Mouse (Mus musculus) telencephalon, adult 2 months (tissue): ENCODE results near the gene 4930518I15Rik.
"Not testable (repeated sequence)": the region's sequence is repeated elsewhere in the genome, so short reads cannot be mapped to it uniquely, and the experiment has no call there.

Experiments
- DNase-seq: peaks from one replicate; pipeline ENCODE4 v3.0.0-alpha.2; 2011; ENCODE audit warnings: low read depth, low spot score

The 4930518I15Rik gene

GRCm38 (mm10) chr2:156877726-156878125 lies 20.0 kb upstream of the 4930518I15Rik start:
- DNase-seq = no peak

- DNase-seq = no peak
Observed at GRCm38 (mm10) chr2:156874760-156875510, 17.2 kb upstream of the 4930518I15Rik start.

GRCm38 (mm10) chr2:156874047-156874759 lies 16.5 kb upstream of the 4930518I15Rik start:
- DNase-seq = no peak

- no peak for DNase-seq
Observed at GRCm38 (mm10) chr2:156873629-156874028, 15.9 kb upstream of the 4930518I15Rik start.

- no peak for DNase-seq
Observed at GRCm38 (mm10) chr2:156870519-156870918, 12.8 kb upstream of the 4930518I15Rik start.

GRCm38 (mm10) chr2:156869554-156869953 lies 11.8 kb upstream of the 4930518I15Rik start:
- no peak for DNase-seq

DNA sequence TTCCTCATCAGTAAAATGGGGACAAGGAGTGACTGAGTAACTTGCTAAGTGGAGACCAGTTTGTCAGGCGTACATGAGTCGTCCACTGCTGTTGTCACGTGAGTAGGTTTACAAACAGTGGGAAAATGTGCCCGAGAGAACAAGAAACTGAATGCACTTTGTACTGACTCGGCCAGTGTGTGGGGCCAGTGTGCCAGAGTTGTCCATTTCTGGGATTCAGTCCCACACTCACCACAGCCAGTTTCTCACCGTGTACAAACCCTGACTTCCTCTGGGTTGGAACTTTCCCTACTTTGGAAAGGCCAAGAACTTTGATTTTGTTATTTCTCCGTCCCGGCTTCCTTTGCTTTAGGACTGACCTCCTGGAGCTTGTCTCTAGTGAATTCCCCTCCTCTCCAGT lies 11.2 kb upstream of the 4930518I15Rik start:
- DNase-seq = no peak

DNA sequence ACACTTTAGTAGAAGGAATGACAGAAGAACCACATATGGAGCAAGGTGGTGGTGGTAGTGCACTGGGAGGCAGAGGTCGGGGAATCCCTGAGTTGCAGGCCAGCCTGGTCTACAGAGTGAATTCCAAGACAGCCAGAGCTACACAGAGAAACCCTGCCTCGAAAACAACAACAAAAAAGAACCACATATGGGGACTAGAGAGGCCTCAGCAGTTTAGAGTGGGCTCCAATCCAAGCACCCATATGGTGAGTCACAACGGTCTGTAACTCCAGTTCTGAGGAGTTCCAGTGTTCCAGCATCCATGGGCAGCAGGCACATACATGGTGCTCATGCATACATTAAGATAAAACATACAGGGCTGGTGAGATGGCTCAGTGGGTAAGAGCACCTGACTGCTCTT lies 6.7 kb upstream of the 4930518I15Rik start:
- DNase-seq = no peak

DNA sequence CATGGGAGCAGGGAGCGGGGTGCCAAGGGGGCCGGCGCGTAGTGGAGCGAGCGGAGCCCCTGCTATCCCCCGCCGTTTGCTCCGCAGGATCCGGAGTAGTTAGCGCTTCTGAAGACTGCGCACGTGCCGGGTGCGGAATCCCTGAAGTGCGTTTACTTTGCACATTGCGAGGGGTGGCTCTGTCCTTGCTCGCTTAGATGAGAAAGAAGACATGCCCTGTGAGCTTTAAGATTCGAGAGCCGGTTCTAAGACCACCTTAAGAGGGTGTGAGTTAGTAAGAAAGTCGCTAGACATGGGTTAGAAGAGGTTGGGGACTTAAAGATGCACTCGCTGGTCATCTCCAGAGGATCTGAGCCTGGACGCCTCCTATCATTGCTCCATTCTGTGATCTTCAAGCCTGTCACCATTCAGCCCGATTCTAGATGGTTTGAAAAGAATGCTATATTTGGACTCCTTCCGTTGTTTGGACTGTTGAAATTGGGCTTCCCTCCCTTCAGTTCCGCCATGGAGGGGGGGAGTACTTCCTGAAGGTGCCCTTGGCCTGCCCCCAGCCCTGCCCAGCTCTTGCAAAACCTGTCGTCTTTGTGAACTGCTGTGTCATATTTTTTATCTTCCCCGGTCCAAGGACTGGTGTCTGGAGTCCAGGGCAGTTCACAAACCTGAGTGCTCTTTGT lies 5.9 kb upstream of the 4930518I15Rik start:
- DNase-seq = no peak

DNA sequence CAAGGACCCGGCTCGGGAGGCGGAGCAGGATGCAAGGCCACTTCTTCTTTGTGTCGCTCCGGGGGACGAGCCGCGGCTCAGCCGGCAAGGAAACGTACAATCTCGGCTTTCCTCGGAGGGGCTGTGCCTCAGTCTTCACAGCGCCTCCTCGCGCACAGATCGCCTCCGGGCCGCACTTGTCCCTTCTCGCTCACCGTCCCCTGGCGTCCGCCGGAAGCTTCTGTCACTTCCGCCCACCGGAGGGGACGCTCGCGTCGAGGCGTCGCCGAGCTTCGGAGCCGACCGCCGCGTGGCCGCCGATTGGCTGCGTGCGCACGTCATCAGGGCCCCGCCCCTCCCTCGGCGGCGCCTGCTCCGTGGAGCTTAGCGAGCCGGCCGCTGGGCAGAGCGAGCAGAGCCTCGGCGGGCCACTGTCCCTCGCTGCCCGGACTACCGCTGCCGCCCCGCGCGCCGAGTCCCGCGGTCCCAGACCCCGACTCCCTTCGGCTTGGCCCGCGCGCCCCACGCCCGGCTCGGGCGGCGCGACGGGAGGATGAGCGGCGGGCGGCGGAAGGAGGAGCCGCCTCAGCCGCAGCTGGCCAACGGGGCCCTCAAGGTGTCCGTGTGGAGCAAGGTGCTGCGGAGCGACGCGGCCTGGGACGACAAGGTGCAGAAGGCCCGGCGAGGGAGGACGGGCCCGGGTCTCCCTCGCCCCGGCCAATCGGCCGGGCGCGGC lies 5.2 kb upstream of the 4930518I15Rik start, which contains the start of gene Rab5if:
Gene Rab5if (plus strand): TSS at position 357 of the 715 bp plus-strand sequence.
- peak; percentile 95 for DNase-seq

GRCm38 (mm10) chr2:156862041-156862717 lies 4.4 kb upstream of the 4930518I15Rik start:
- DNase-seq = no peak

DNA sequence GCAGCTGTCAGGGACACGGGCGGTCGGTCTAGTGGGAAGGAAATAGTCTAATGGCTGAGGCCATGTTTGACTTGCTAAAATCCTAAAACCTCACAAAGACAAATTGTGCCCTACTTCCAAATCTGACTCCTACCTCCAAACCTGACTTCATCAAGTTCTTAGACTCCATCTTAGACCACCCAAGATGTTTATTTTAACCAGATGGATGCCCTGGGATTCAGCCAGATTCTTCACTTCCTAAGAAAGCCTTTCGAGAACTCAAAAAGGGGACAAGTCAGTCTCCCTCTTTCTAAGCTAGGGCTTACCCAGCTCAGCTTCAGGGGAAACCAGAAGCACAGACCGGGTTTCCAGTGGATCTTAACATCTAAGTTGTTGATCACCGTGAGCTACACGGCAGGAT lies 925 bp upstream of the 4930518I15Rik start:
- no peak for DNase-seq

DNA sequence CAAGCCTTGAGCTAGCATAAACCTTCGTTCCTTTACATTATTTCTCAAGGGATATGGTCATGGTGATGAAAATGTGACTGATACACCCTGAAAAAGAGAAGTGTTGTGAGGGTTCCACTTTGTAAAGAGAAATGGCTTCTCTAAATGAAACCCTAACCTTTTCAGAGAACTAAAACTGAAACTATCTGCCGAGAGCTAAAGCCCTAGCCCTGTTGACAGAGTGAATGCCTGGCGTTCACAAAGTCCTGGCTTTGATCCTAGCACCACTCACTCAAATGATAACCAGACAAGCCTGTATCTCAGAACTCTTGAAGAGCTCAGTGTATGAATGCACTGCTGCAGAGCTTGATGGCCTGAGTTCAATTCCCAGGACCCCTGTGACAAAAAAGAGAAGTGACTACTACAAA lies 358 bp downstream of the 4930518I15Rik start:
- DNase-seq = no peak

DNA sequence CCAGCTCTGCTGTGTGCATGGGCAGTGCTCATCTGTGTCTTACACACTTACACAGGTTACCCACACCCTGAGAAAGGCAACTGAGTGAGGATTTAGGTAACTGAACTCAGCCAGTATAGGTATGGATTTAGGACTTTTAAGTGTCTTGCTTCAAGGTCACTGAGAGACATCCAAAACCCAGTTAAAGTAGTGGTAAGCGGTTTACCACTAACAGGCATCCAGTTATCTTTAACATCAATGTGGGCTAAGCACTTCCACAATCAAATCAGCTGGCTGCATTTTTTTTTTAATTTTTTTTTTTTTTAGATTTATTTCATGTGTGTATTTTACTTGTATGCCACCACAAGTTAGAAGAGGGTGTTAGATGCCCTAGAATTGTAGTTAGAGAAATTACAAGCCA lies 1.4 kb downstream of the 4930518I15Rik start:
- no peak for DNase-seq

DNA sequence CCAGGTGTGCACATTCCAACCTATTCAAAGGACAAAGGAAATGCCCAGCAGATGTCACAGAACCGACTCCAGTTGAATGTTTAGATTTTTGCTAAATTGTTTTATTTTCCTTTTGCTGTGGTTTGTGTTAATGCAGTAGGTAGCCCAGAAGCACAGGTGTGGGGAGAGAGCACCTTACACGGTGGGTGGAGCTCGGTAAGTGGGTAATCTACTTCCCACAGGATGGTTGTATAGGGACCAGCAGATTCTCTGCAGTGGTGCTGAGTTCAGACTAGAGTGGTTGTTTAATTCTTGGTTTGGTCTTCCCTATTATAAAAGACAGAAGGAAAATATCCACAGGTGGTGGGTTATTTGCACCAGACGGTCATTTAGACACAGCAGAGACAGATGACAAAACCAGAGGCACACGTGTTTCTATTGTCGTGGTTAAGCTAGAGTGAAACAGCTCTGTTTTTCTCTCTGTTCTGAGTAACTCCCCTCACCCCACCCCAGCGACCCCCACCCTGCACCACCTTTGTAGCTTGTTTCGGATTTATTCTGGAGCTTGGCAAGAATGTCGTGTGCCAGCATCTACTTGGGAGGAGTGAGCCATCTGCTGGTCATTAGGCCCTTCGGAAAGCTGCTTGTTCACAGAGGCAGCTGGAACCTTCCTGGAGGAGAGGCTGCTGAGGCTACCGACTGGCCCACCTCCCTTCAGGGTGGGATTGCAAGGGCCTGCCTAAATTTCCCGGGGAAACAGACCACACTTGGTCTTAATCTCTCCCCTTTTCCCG lies 3.6 kb downstream of the 4930518I15Rik start:
- peak; percentile 48 for DNase-seq

DNA sequence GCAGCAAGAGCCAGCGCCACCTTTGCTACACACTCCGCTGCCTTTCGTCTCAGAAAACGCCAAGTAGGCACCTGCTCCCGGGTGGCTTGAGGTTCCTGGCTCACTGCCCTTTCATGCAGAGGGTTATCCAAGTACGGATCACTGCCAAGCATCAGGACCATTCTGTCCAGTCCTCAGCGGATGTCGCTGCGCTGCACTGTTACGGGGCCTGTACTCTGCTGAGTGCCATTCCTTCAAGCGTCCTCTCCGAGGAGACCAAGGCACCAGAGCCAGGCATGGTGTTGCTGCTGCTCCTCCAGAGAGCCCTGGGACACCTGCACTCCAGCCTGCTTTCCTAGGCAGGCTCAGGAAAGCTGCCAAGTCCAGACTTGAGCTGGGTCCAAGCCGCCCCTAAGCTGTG lies 4.2 kb downstream of the 4930518I15Rik start:
- not testable (repeated sequence) for DNase-seq

DNA sequence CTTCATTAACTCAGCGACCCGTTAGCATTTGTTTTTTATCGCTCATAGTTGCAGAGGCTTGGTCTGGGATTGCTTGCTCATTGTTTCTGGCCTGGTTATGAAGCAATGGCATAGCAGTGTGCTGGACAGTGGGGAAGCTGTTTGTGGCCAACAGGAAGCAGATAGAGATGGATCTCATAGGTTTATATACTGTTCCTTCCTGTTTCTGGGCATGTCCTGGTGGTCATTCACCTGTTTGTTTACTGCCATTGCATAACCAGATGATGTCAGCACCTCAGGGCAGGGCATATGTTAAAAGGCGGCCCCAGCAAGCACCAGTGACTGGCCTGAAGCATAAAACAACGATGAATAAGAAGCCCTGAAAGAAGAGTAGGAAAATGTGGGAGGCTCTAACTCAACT lies 7.2 kb downstream of the 4930518I15Rik start:
- DNase-seq = no peak

DNA sequence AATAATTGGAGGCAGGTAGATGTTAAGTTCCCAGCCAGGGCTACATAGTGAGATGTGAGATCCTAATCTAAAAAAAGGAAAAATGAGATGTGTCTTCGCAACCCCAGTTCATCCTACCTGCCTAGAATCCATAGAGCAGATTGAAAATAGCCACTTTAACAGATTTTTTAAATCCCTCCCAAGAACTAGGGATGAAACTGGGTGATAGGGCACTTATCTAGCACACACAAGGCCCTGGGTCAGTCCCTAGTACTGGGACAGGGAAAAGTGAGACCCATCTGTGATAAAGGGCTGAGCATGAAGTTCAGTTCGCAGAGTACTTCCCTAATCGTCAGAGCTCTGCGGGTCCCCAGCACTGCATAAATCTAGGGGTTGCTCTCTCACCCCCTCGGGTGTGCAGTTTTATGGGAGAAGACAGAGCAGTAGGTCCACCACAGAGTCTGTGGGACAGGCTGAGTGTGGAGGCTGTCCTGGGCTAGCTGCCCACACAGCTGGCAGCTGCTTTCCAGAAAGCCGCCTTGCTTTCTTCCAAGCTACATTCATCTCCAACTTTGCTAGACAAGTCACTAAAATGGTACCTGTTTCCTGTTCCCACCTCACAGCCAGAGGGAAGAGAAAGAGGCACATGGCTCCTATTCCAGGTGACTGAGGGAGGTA lies 9.1 kb downstream of the 4930518I15Rik start:
- DNase-seq = no peak

DNA sequence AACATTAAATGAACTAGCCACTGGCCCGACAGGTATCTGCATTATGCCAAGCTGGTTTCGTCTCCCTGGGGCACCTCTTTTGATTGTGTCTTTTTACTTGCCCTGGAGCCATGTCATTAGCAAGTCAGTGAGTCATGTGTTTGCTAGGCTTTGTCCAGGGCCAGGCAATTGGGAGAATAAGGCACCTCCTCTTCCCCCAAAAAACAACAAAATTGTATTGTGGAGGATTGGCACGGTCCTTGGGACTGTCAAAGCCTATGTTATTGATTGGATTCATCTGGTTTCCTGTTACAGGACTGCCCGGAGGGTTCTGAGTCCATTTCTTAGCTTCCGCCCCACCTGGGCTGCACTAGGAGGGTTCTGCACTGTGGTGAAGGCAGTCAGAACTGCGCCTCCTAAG lies 10.1 kb downstream of the 4930518I15Rik start:
- no peak for DNase-seq

- no peak for DNase-seq
Observed at GRCm38 (mm10) chr2:156844715-156845114, 13.0 kb downstream of the 4930518I15Rik start.
